Comparison of ENCODE assay signal across 17 mouse cellular contexts in the genomic region with DNA sequence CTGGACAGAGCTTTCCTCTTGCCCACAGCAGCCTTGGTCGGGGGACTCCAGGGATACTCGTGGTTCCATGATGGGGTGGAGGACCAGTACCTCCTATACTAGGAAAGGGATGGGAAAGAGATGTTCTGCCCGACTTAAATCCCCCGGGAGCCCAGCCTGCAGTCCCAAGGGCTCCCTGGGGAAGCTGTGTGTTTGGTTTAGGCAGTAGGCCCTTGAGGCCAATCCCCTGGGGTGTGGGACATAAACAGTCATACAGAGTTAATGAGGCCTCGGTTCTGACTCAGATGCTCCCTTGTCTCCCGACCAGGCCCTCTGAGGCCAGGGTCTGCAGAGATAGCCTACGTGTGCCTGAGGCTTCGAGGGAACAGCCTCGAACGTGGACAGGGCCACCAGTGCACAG.
DNase-seq lines count a peak whose midpoint lies in the region; ATAC-seq and TF ChIP-seq lines count a peak whose summit lies in the region.
"Had no signal": no experiment of that assay in that cellular context is flagged by ENCODE, and none has a peak within 500 bp of the region (broad histone marks: within the 10 kb centered on the region; RNA-seq: fewer than 3 reads in every experiment).

No protein-coding gene starts in this region.

- TF ChIP-seq EP300 in heart, adult 2 months (IDR thresholded peaks at IDR 0.05; ENCODE audit: insufficient read depth, low read depth, low read length), result no peak

- no peak for ATAC-seq in heart, embryonic 13.5 days (ENCODE audit: extremely low read depth, insufficient number of reproducible peaks, low FRiP score, low TSS enrichment)
- ATAC-seq in limb, embryonic 12.5 days (ENCODE audit: insufficient number of reproducible peaks, insufficient read depth, low FRiP score, low TSS enrichment, low read depth), result no peak
- no peak for ATAC-seq in granulocyte monocyte progenitor cell, adult 5-6 weeks (replicated peaks; ENCODE audit: poor library complexity, severe bottlenecking)
- ATAC-seq: CD4-positive, CD25-positive, alpha-beta regulatory T cell, adult 4 months; liver, postnatal 0 days had no signal

- H3K4me2 ChIP-seq in heart, embryonic 13.5 days, result no peak overlapping the region
- no peak overlapping the region for H3K4me2 ChIP-seq in limb, embryonic 12.5 days
- H3K4me2 ChIP-seq: limb, embryonic 13.5 days had no signal

- 60% methylated on average over 10 of the region's 10 CpGs for WGBS in heart, embryonic 13.5 days
- WGBS in heart, adult 2 months, result 72% methylated on average over 10 of the region's 10 CpGs
- WGBS in limb, embryonic 12.5 days, result 55% methylated on average over 10 of the region's 10 CpGs

- 0 out of 2 replicates have a peak overlapping the region, but pooled peaks have one; percentile 38 for H3K9ac ChIP-seq in heart, embryonic 13.5 days
- H3K9ac ChIP-seq in heart, adult 2 months (ENCODE audit: low read depth, low read length), result no peak overlapping the region
- H3K9ac ChIP-seq in limb, embryonic 12.5 days (replicated peaks), result 0 out of 2 replicates have a peak overlapping the region, but pooled peaks have one; percentile 18
- H3K9ac ChIP-seq: limb, embryonic 13.5 days; liver, postnatal 0 days had no signal

- no peak for TF ChIP-seq POLR2A in heart, adult 2 months (IDR thresholded peaks at IDR 0.05; ENCODE audit: insufficient read depth, low read depth, low read length)

- H3K36me3 ChIP-seq in heart, embryonic 13.5 days, result peaks cover 13% of the 10 kb centered on the region
- no peaks in the 10 kb centered on the region for H3K36me3 ChIP-seq in heart, adult 2 months (ENCODE audit: control insufficient read depth, insufficient read depth, low read length)
- H3K36me3 ChIP-seq in limb, embryonic 12.5 days, result peaks cover 17% of the 10 kb centered on the region

- H3K4me1 ChIP-seq in heart, embryonic 13.5 days, result peaks cover 28% of the 10 kb centered on the region
- peaks cover 12% of the 10 kb centered on the region for H3K4me1 ChIP-seq in heart, adult 2 months (ENCODE audit: control insufficient read depth, insufficient read depth, low read length)
- peaks cover 16% of the 10 kb centered on the region for H3K4me1 ChIP-seq in limb, embryonic 12.5 days (replicated peaks)

- intact Hi-C loops in heart, adult 2 months (cut with DNase I), result no loop called here
- intact Hi-C loops in left cerebral cortex, adult 2 months (cut with DNase I), result loop anchor here (2.0 kb wide), 1 partner anchor 35 kb away; no protein-coding TSS in a partner anchor
- intact Hi-C loops in left cerebral cortex, postnatal 14 days (cut with DNase I), result loop anchor here (5.0 kb wide), 1 partner anchor 80 kb away; no protein-coding TSS in a partner anchor

- H3K27me3 ChIP-seq in heart, embryonic 13.5 days (replicated peaks), result no peaks in the 10 kb centered on the region
- H3K27me3 ChIP-seq in heart, adult 2 months (ENCODE audit: control insufficient read depth, insufficient read depth, low read length), result no peaks in the 10 kb centered on the region
- no peaks in the 10 kb centered on the region for H3K27me3 ChIP-seq in limb, embryonic 12.5 days
- H3K27me3 ChIP-seq: limb, embryonic 13.5 days; megakaryocyte, embryonic 14.5 days had no signal

- no peaks in the 10 kb centered on the region for H3K79me2 ChIP-seq in heart, adult 2 months (replicated peaks; ENCODE audit: control insufficient read depth, insufficient read depth, low read length)

- peak overlapping the region; percentile 39 for H3K27ac ChIP-seq in heart, embryonic 13.5 days (replicated peaks)
- no peak overlapping the region for H3K27ac ChIP-seq in heart, adult 2 months
- H3K27ac ChIP-seq in left cerebral cortex, adult 2 months, result peak overlapping the region; percentile 50
- no peak overlapping the region for H3K27ac ChIP-seq in limb, embryonic 12.5 days
- H3K27ac ChIP-seq: limb, embryonic 13.5 days had no signal

- no peak for DNase-seq in heart, adult 2 months
- no peak for DNase-seq in left cerebral cortex, adult 2 months (ENCODE audit: extremely low spot score in 1 of 2, low spot score in 2 of 2)
- no peak for DNase-seq in left cerebral cortex, postnatal 14 days (ENCODE audit: low spot score in 2 of 2)
- peak; percentile 57 for DNase-seq in Muller cell, postnatal 12 days (ENCODE audit: inconsistent ontology term)
- DNase-seq in thymus, postnatal 14 days, result no peak
- DNase-seq: cerebellum, adult 18-20 months; gastrocnemius, postnatal 36 days; layer of hippocampus, postnatal 36 days; liver, postnatal 0 days; right cerebral cortex, postnatal 14 days; thymus, postnatal 25 days had no signal

- TF ChIP-seq CTCF in heart, adult 2 months (IDR thresholded peaks at IDR 0.05), result no peak
- no peak for TF ChIP-seq CTCF in left cerebral cortex, adult 2 months (IDR thresholded peaks at IDR 0.05)

- H3K9me3 ChIP-seq in heart, embryonic 13.5 days, result peaks cover 5% of the 10 kb centered on the region; the same call in 1 of the 2 replicates
- peaks cover 9% of the 10 kb centered on the region; the same call in 1 of the 2 replicates for H3K9me3 ChIP-seq in limb, embryonic 12.5 days
- H3K9me3 ChIP-seq: megakaryocyte, embryonic 14.5 days had no signal

- H3K4me3 ChIP-seq in heart, embryonic 13.5 days, result no peak overlapping the region
- no peak overlapping the region for H3K4me3 ChIP-seq in heart, adult 2 months
- no peak overlapping the region for H3K4me3 ChIP-seq in left cerebral cortex, adult 2 months
- H3K4me3 ChIP-seq in limb, embryonic 12.5 days (replicated peaks), result no peak overlapping the region
- H3K4me3 ChIP-seq: limb, embryonic 13.5 days; megakaryocyte, embryonic 14.5 days had no signal

Comparison
In these comparisons a context has a peak if more than half of its experiments do, and no peak if none do; other contexts are left out.
1. H3K27ac ChIP-seq: peak in heart, embryonic 13.5 days (single experiment) and left cerebral cortex, adult 2 months (single experiment); none in heart, adult 2 months (single experiment) and limb, embryonic 12.5 days (single experiment).